Mouse (Mus musculus): ENCODE measurements around the gene Olfr24.
"Not testable (repeated sequence)": the region's sequence is repeated elsewhere in the genome, so short reads cannot be mapped to it uniquely, and the experiment has no call there.

The Olfr24 gene

DNA sequence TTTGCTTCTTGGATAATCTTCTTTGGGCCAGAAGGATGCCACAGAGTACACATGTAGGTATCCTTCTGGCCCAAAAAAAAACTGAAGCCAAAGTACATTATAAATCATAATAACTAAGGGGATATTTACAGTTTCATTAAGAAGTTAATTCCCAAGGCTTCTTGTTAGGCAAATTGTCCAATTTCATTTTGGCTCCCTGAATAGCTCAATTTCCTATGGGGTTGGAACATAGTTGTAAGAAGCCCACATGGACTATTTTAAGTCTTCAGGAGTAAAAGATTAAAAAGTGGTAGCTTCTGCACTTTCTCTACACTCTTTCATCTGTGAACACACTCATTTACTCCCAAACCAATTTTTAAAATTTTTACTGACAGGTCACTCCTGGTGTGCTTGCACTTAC is at the start of gene Olfr24:
TSS of gene Olfr24 (minus strand) at position 101 of the 400 bp plus-strand sequence.
- DNase-seq (ENCODE audit: low spot score), result no peak

GRCm38 (mm10) chr9:18785316-18785715 is 21.5 kb upstream of the Olfr24 start:
- no peak for DNase-seq (ENCODE audit: low spot score)

DNA sequence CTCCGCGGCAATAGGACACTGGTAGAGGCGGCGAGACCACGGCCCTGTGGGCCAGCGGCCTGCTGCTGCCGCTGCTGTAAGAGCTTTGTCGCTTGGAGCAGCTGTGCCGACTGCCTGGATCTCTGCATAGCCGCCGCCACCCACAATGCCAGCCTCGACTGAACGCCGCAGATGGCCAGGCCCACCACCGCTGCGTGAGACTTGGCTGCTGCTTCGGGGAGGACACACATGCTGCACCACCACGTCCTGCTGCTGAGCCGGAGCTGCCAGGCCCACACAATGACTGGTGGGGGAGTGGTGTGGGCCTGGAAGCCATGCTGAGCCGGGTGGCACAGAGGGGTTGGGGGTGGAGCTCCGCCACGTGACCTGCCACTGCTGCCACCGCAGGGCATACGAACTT is 15.7 kb upstream of the Olfr24 start:
- no peak for DNase-seq (ENCODE audit: low spot score)

GRCm38 (mm10) chr9:18778981-18779380 is 15.2 kb upstream of the Olfr24 start:
- no peak for DNase-seq (ENCODE audit: low spot score)

- no peak for DNase-seq (ENCODE audit: low spot score)
These were observed 8.2 kb downstream of the Olfr24 start for GRCm38 (mm10) chr9:18755595-18755994.

DNA sequence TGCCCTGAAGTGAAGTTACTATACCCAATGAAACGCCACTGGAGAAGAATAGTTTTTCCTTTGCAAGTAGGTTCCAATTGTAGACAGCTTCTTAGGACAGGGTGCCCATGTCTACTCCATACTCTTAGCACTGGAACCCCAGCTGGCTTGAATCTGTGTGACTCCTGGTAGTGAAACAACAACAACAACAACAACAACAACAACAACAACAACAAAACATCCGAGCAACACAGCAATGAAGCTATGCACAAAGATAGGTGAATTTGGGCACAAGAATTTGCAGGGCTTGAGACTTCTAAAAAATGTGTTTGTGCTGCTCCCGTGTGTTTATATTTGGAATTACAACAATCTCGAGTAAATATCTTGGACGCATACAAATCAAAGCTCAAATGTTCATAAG is 19.2 kb downstream of the Olfr24 start:
- no peak for DNase-seq (ENCODE audit: low spot score)

- not testable (repeated sequence) for DNase-seq (ENCODE audit: low spot score)
These were observed 29.6 kb downstream of the Olfr24 start for GRCm38 (mm10) chr9:18734177-18734576.

- DNase-seq (ENCODE audit: low spot score), result no peak
These were observed 41.1 kb downstream of the Olfr24 start for GRCm38 (mm10) chr9:18722712-18723099.

- no peak for DNase-seq (ENCODE audit: low spot score)
These were observed 41.7 kb downstream of the Olfr24 start for GRCm38 (mm10) chr9:18721931-18722711.

GRCm38 (mm10) chr9:18721011-18721410 is 42.8 kb downstream of the Olfr24 start:
- no peak for DNase-seq (ENCODE audit: low spot score)

- DNase-seq (ENCODE audit: low spot score), result no peak
These were observed 58.2 kb downstream of the Olfr24 start for GRCm38 (mm10) chr9:18705628-18706027.
